Mouse (Mus musculus): ENCODE data around the gene Hs6st3. TPM values are rescaled to one million over a fixed set of nuclear protein-coding genes. Genes with fewer than 3 reads are reported as not detected.

Hs6st3 gene
- total and polyA plus RNA-seq, 2 experiments from 2014 or later, result 2.4 to 23.4 TPM

- Histone ChIP-seq H3K27ac (ENCODE audit: low read depth, low read length) (no peak overlapping the region), H3K27me3 (ENCODE audit: insufficient read depth, low read length) (no peaks in the 10 kb centered on the region), H3K36me3 (ENCODE audit: insufficient read depth) (no peaks in the 10 kb centered on the region), H3K4me2 (ENCODE audit: low read depth) (peak overlapping the region; percentile 90), H3K9ac (peak overlapping the region; percentile 60), H3K4me1 (ENCODE audit: insufficient read depth) (peaks cover 6% of the 10 kb centered on the region; the same call in 1 of the 2 replicates), H3K9me3 (ENCODE audit: low read length) (no peaks in the 10 kb centered on the region), H3K4me3 (ENCODE audit: low read depth, low read length) (peak overlapping the region; percentile 67)
- ATAC-seq (no peak), DNase-seq (peak; percentile 32)
- 26% methylated on average over 9 of the region's 9 CpGs for WGBS
- no peak for TF ChIP-seq CTCF (IDR thresholded peaks at IDR 0.05; ENCODE audit: low read depth)
These were observed 1.3 kb downstream of the Hs6st3 start for GRCm38 (mm10) chr14:119139381-119139950.

- 66% methylated on average over 2 of the region's 2 CpGs for WGBS
- Histone ChIP-seq H3K9ac (no peak overlapping the region), H3K4me3 (ENCODE audit: low read depth, low read length) (no peak overlapping the region), H3K27me3 (ENCODE audit: insufficient read depth, low read length) (no peaks in the 10 kb centered on the region), H3K4me1 (ENCODE audit: insufficient read depth) (no peaks in the 10 kb centered on the region), H3K9me3 (ENCODE audit: low read length) (0 out of 2 replicates have a peak, but pooled peaks cover 5% of the 10 kb centered on the region), H3K4me2 (ENCODE audit: low read depth) (no peak overlapping the region), H3K27ac (ENCODE audit: low read depth, low read length) (no peak overlapping the region), H3K36me3 (ENCODE audit: insufficient read depth) (no peaks in the 10 kb centered on the region)
- no peak for DNase-seq
- no peak for ATAC-seq
- TF ChIP-seq CTCF (IDR thresholded peaks at IDR 0.05; ENCODE audit: low read depth), result no peak
These were observed 14.9 kb downstream of the Hs6st3 start for GRCm38 (mm10) chr14:119153088-119153487.

GRCm38 (mm10) chr14:119193905-119194304 is 55.8 kb downstream of the Hs6st3 start:
- H3K9ac ChIP-seq, result no peak overlapping the region
- no peak overlapping the region for H3K4me2 ChIP-seq (ENCODE audit: low read depth)
- no peak overlapping the region for H3K27ac ChIP-seq (ENCODE audit: low read depth, low read length)
- H3K4me3 ChIP-seq (ENCODE audit: low read depth, low read length), result no peak overlapping the region
- DNase-seq (no peak), ATAC-seq (no peak)
- no peaks in the 10 kb centered on the region for H3K9me3 ChIP-seq (ENCODE audit: low read length)
- no peaks in the 10 kb centered on the region for H3K27me3 ChIP-seq (ENCODE audit: insufficient read depth, low read length)
- H3K4me1 ChIP-seq (ENCODE audit: insufficient read depth), result no peaks in the 10 kb centered on the region
- 86% methylated on average over 9 of the region's 9 CpGs for WGBS
- no peak for TF ChIP-seq CTCF (IDR thresholded peaks at IDR 0.05; ENCODE audit: low read depth)
- no peaks in the 10 kb centered on the region for H3K36me3 ChIP-seq (ENCODE audit: insufficient read depth)

- Histone ChIP-seq H3K36me3 (ENCODE audit: insufficient read depth) (no peaks in the 10 kb centered on the region), H3K9me3 (ENCODE audit: low read length) (no peaks in the 10 kb centered on the region), H3K4me3 (ENCODE audit: low read depth, low read length) (no peak overlapping the region), H3K27me3 (ENCODE audit: insufficient read depth, low read length) (no peaks in the 10 kb centered on the region), H3K9ac (no peak overlapping the region), H3K4me2 (ENCODE audit: low read depth) (no peak overlapping the region), H3K27ac (ENCODE audit: low read depth, low read length) (no peak overlapping the region), H3K4me1 (ENCODE audit: insufficient read depth) (no peaks in the 10 kb centered on the region)
- 90% methylated on average over 7 of the region's 7 CpGs for WGBS
- no peak for TF ChIP-seq CTCF (IDR thresholded peaks at IDR 0.05; ENCODE audit: low read depth)
- ATAC-seq (no peak), DNase-seq (no peak)
These were observed 65.4 kb downstream of the Hs6st3 start for GRCm38 (mm10) chr14:119203508-119203907.

GRCm38 (mm10) chr14:119215576-119216309 is 77.6 kb downstream of the Hs6st3 start:
- H3K27me3 ChIP-seq (ENCODE audit: insufficient read depth, low read length), result no peaks in the 10 kb centered on the region
- DNase-seq (peak; percentile 7), ATAC-seq (no peak)
- no peaks in the 10 kb centered on the region for H3K9me3 ChIP-seq (ENCODE audit: low read length)
- H3K4me2 ChIP-seq (ENCODE audit: low read depth), result no peak overlapping the region
- TF ChIP-seq CTCF (IDR thresholded peaks at IDR 0.05; ENCODE audit: low read depth), result no peak
- no peak overlapping the region for H3K4me3 ChIP-seq (ENCODE audit: low read depth, low read length)
- H3K9ac ChIP-seq, result no peak overlapping the region
- no peaks in the 10 kb centered on the region for H3K4me1 ChIP-seq (ENCODE audit: insufficient read depth)
- H3K27ac ChIP-seq (ENCODE audit: low read depth, low read length), result no peak overlapping the region
- WGBS, result 75% methylated on average over 13 of the region's 13 CpGs
- no peaks in the 10 kb centered on the region for H3K36me3 ChIP-seq (ENCODE audit: insufficient read depth)

GRCm38 (mm10) chr14:119227709-119228338 is 89.7 kb downstream of the Hs6st3 start:
- 71% methylated on average over 3 of the region's 3 CpGs for WGBS
- Histone ChIP-seq H3K4me3 (ENCODE audit: low read depth, low read length) (no peak overlapping the region), H3K27me3 (ENCODE audit: insufficient read depth, low read length) (no peaks in the 10 kb centered on the region; the same call in 1 of the 2 replicates), H3K4me1 (ENCODE audit: insufficient read depth) (no peaks in the 10 kb centered on the region), H3K9ac (no peak overlapping the region), H3K27ac (ENCODE audit: low read depth, low read length) (no peak overlapping the region), H3K9me3 (ENCODE audit: low read length) (no peaks in the 10 kb centered on the region), H3K36me3 (ENCODE audit: insufficient read depth) (no peaks in the 10 kb centered on the region), H3K4me2 (ENCODE audit: low read depth) (no peak overlapping the region)
- no peak for TF ChIP-seq CTCF (IDR thresholded peaks at IDR 0.05; ENCODE audit: low read depth)
- no peak for DNase-seq
- no peak for ATAC-seq

- no peak for ATAC-seq
- Histone ChIP-seq H3K4me2 (ENCODE audit: low read depth) (no peak overlapping the region), H3K27me3 (ENCODE audit: insufficient read depth, low read length) (no peaks in the 10 kb centered on the region; the same call in 1 of the 2 replicates), H3K27ac (ENCODE audit: low read depth, low read length) (no peak overlapping the region), H3K4me3 (ENCODE audit: low read depth, low read length) (no peak overlapping the region), H3K9me3 (ENCODE audit: low read length) (no peaks in the 10 kb centered on the region), H3K4me1 (ENCODE audit: insufficient read depth) (no peaks in the 10 kb centered on the region), H3K9ac (no peak overlapping the region), H3K36me3 (ENCODE audit: insufficient read depth) (no peaks in the 10 kb centered on the region)
- WGBS, result 54% methylated on average over 2 of the region's 2 CpGs
- no peak for DNase-seq
- no peak for TF ChIP-seq CTCF (IDR thresholded peaks at IDR 0.05; ENCODE audit: low read depth)
These were observed 95.5 kb downstream of the Hs6st3 start for GRCm38 (mm10) chr14:119233598-119233997.
